Mouse (Mus musculus) intestine, embryonic 14.5 days (tissue): ENCODE measurements around the gene Clec16a. TPM values are rescaled to one million over a fixed set of nuclear protein-coding genes. Genes with fewer than 3 reads are reported as not detected.

ENCODE experiments used
- ATAC-seq: fragments of 200-750 bp; cut with Nextera tagmentation; replicated peaks from 2 replicates; pipeline ENCODE4 v1.8.0; 2017; ENCODE audit warnings: low read depth, moderate number of reproducible peaks, moderate TSS enrichment, moderate library complexity; ENCODE audit not compliant: low FRiP score, low TSS enrichment
- DNase-seq: peaks from one replicate; pipeline ENCODE4 v3.0.0-alpha.2; 2018; ENCODE audit warnings: low spot score
- H3K27ac ChIP-seq: fragments of 300-500 bp; sonication (generic); 2 replicates; pipeline ENCODE4 v1.5.1; 2014; ENCODE audit warnings: low read depth, mild to moderate bottlenecking, control low read depth
- H3K27me3 ChIP-seq: fragments of 300-500 bp; sonication (generic); replicated peaks from 2 replicates; pipeline ENCODE4 v1.6.1; 2014; ENCODE audit warnings: low read length, control low read depth; ENCODE audit not compliant: control insufficient read depth, insufficient read depth
- H3K36me3 ChIP-seq: fragments of 300-500 bp; sonication (generic); 2 replicates; pipeline ENCODE4 v1.6.1; 2014; ENCODE audit warnings: low read length, control low read depth; ENCODE audit not compliant: control insufficient read depth, insufficient read depth
- H3K4me1 ChIP-seq: fragments of 300-500 bp; sonication (generic); replicated peaks from 2 replicates; pipeline ENCODE4 v1.6.1; 2014; ENCODE audit warnings: low read length, control low read depth, mixed read lengths; ENCODE audit not compliant: control insufficient read depth, insufficient read depth
- H3K4me2 ChIP-seq: fragments of 300-500 bp; sonication (generic); 2 replicates; pipeline ENCODE4 v1.6.1; 2014; ENCODE audit warnings: low read length
- H3K4me3 ChIP-seq: fragments of 300-500 bp; sonication (generic); 2 replicates; pipeline ENCODE4 v1.5.1; 2014; ENCODE audit warnings: low read depth, low read length, control low read depth, mixed read lengths
- H3K9ac ChIP-seq: fragments of 300-500 bp; sonication (generic); 2 replicates; pipeline ENCODE4 v1.6.1; 2014; ENCODE audit warnings: mild to moderate bottlenecking, low read length
- H3K9me3 ChIP-seq: fragments of 300-500 bp; sonication (generic); 2 replicates; pipeline ENCODE4 v1.6.1; 2016; ENCODE audit warnings: low read length, control low read depth; ENCODE audit not compliant: control insufficient read depth
- WGBS: fragments of 180-500 bp; shearing (Covaris S2); extraction: QIAGEN DNeasy Blood & Tissue Kit; methylation state at CpG from one replicate; pipeline ENCODE4 v1.1.7; 2014; 5-methylcytosine and 5-hydroxymethylcytosine counted together
- polyA plus RNA-seq: library from polyadenylated mRNA; unstranded; fragments of >200 nt; fragmentation: Nextera tagmentation; extraction: Ambion mirVana; gene quantifications from 2 replicates; pipeline ENCODE4 v1.2.1, GENCODE M21; 2014

The Clec16a gene
- polyA plus RNA-seq, 1 experiment from 2014 or later: 26.6 TPM

DNA sequence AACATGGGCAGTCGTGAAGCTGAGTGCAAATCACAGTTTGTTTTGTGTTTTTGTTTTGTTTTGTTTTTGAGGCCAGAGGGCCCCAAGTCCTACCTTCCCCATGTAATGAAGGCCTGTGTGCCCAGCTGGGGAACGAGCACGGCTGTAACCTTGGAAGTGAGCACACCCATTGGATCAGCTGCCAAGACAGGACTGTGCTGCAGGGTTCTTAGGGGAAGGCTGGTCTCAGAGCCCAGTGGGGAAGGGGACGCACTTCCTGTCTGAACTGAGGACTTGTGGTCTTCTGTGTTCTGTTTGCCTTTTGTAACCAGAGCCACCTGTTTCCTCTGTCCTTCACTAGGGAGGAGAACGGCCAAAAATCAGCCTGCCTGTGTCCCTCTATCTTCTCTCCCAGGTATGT lies 32.4 kb downstream of the Clec16a start:
- H3K9me3 ChIP-seq: no peaks in the 10 kb centered on the region
- H3K27me3 ChIP-seq: no peaks in the 10 kb centered on the region
- no peak overlapping the region for H3K4me3 ChIP-seq
- no peak overlapping the region for H3K9ac ChIP-seq
- ATAC-seq (no peak), DNase-seq (no peak)
- H3K4me2 ChIP-seq: no peak overlapping the region
- WGBS: 66% methylated on average over 5 of the region's 5 CpGs
- peaks cover 49% of the 10 kb centered on the region for H3K36me3 ChIP-seq
- no peak overlapping the region for H3K27ac ChIP-seq
- H3K4me1 ChIP-seq: no peaks in the 10 kb centered on the region

- Histone ChIP-seq H3K4me1 (no peaks in the 10 kb centered on the region), H3K9me3 (no peaks in the 10 kb centered on the region), H3K27me3 (no peaks in the 10 kb centered on the region), H3K27ac (no peak overlapping the region), H3K36me3 (peaks cover 45% of the 10 kb centered on the region), H3K9ac (no peak overlapping the region), H3K4me3 (no peak overlapping the region), H3K4me2 (no peak overlapping the region)
- DNase-seq (no peak), ATAC-seq (no peak)
- WGBS: 55% methylated on average over 1 of the region's 1 CpGs
Observed at GRCm38 (mm10) chr16:10578376-10578775, 33.2 kb downstream of the Clec16a start.

DNA sequence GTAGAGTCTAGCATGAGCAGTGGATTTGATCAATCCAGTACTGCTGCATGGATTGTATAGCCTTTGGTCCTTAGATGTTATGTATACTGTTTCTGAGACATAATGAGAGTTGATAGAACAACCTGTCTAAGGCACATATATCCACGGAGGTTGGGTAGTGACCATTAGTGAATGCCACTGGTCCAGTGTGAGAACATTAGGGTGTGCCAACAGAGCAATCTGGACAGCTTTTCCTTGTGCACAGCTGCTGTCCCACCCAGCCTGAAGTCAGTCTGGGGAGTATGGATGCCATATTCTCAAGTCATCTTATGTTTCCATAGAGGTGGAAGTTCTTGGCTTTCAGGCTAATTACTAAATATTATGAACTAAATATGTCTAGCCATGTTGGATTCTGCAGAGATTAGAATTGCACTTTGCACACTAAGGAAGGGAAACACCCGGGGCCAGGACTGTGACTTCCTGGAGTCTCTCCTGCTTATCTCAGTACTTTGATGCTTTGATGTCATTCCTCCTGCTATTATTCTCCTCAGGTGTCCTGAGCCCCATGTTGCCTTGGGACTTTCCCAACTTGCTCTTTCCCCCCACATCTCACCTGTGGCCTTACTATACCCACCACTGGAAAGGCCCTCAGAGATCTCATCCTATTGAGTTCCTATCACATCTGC lies 36.2 kb downstream of the Clec16a start:
- Histone ChIP-seq H3K9ac (no peak overlapping the region), H3K27ac (no peak overlapping the region), H3K4me1 (no peaks in the 10 kb centered on the region), H3K9me3 (no peaks in the 10 kb centered on the region), H3K4me3 (no peak overlapping the region), H3K36me3 (peaks cover 28% of the 10 kb centered on the region), H3K4me2 (no peak overlapping the region), H3K27me3 (no peaks in the 10 kb centered on the region)
- ATAC-seq: no peak
- DNase-seq: no peak
- 84% methylated on average over 2 of the region's 2 CpGs for WGBS

GRCm38 (mm10) chr16:10585165-10585564 lies 40.0 kb downstream of the Clec16a start:
- peaks cover 24% of the 10 kb centered on the region for H3K36me3 ChIP-seq
- H3K9ac ChIP-seq: no peak overlapping the region
- H3K4me1 ChIP-seq: no peaks in the 10 kb centered on the region
- no peak overlapping the region for H3K4me2 ChIP-seq
- no peaks in the 10 kb centered on the region for H3K9me3 ChIP-seq
- DNase-seq (no peak), ATAC-seq (no peak)
- 74% methylated on average over 1 of the region's 1 CpGs for WGBS
- no peak overlapping the region for H3K27ac ChIP-seq
- no peak overlapping the region for H3K4me3 ChIP-seq
- H3K27me3 ChIP-seq: no peaks in the 10 kb centered on the region

DNA sequence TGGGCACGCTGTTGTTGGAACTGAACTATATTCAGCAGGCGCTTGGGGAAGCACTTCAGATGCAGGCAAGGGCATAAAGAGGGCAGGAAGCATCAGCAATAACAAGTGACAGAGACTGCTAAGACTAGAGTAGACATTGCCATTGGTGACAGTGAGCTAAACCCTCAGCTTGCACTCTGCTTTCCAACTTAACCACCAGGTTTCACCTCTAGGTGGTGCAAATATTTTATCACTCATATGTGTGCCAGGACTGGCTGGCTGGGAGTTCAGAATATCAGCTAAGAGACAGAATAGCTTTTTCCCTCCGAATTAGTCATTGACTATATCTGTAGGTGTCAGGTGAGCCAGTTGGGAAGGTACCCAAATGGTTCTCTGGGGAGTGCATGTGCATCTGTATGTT lies 41.4 kb downstream of the Clec16a start:
- Histone ChIP-seq H3K27me3 (no peaks in the 10 kb centered on the region), H3K27ac (no peak overlapping the region), H3K4me1 (no peaks in the 10 kb centered on the region), H3K4me2 (no peak overlapping the region), H3K9me3 (no peaks in the 10 kb centered on the region), H3K4me3 (no peak overlapping the region), H3K36me3 (peaks cover 11% of the 10 kb centered on the region), H3K9ac (no peak overlapping the region)
- no peak for ATAC-seq
- 77% methylated on average over 3 of the region's 3 CpGs for WGBS
- DNase-seq: no peak

GRCm38 (mm10) chr16:10599888-10600740 lies 55.0 kb downstream of the Clec16a start:
- 81% methylated on average over 5 of the region's 5 CpGs for WGBS
- H3K9me3 ChIP-seq: no peaks in the 10 kb centered on the region

GRCm38 (mm10) chr16:10607802-10608201 lies 62.7 kb downstream of the Clec16a start:
- 81% methylated on average over 3 of the region's 3 CpGs for WGBS
- no peak overlapping the region for H3K9ac ChIP-seq
- H3K36me3 ChIP-seq: peaks cover 9% of the 10 kb centered on the region; the same call in 1 of the 2 replicates
- no peak overlapping the region for H3K4me2 ChIP-seq
- ATAC-seq: no peak
- H3K4me3 ChIP-seq: no peak overlapping the region
- no peaks in the 10 kb centered on the region for H3K27me3 ChIP-seq
- H3K4me1 ChIP-seq: no peaks in the 10 kb centered on the region
- no peaks in the 10 kb centered on the region for H3K9me3 ChIP-seq
- no peak for DNase-seq
- H3K27ac ChIP-seq: no peak overlapping the region

More at GRCm38 (mm10) chr16:10599888-10600740, 55.0 kb downstream of the Clec16a start:
- ATAC-seq (no peak), DNase-seq (no peak)
- H3K4me1 ChIP-seq: no peaks in the 10 kb centered on the region
- no peak overlapping the region for H3K27ac ChIP-seq
- H3K4me3 ChIP-seq: no peak overlapping the region
- peaks cover 9% of the 10 kb centered on the region; the same call in 1 of the 2 replicates for H3K36me3 ChIP-seq
- H3K9ac ChIP-seq: no peak overlapping the region
- no peaks in the 10 kb centered on the region for H3K27me3 ChIP-seq
- H3K4me2 ChIP-seq: no peak overlapping the region

DNA sequence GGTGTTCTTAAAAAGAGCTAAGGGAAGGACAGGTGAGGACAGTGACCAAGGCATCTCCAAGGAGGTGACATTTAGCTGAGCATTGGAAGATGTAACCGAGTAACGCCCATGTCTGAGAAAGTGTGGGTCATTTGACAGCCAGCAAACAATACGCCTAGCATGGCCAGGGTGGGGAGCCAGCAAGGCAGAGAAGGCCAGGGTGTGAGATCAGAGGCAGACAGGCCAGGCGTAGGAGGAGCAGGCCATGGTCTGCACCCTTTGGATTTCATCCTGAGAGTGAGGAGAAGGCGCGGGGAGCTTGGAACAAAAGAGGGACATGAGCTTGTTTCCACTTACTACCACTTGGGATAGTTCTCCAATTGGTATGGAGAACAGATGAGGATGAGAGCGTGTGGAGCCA lies 64.8 kb downstream of the Clec16a start:
- H3K4me1 ChIP-seq: no peaks in the 10 kb centered on the region
- peaks cover 14% of the 10 kb centered on the region for H3K36me3 ChIP-seq
- ATAC-seq: no peak
- H3K4me2 ChIP-seq: no peak overlapping the region
- WGBS: 91% methylated on average over 7 of the region's 7 CpGs
- no peak overlapping the region for H3K4me3 ChIP-seq
- H3K27me3 ChIP-seq: no peaks in the 10 kb centered on the region
- no peak overlapping the region for H3K27ac ChIP-seq
- no peak for DNase-seq
- no peak overlapping the region for H3K9ac ChIP-seq
- no peaks in the 10 kb centered on the region for H3K9me3 ChIP-seq
